Mouse (Mus musculus): ENCODE data around the gene Haghl. TPM values are rescaled to one million over a fixed set of nuclear protein-coding genes. Genes with fewer than 3 reads are reported as not detected.
"Not testable (repeated sequence)": the region's sequence is repeated elsewhere in the genome, so short reads cannot be mapped to it uniquely, and the experiment has no call there.

Haghl gene
- total RNA-seq, 2 experiments from 2014 or later: 19.4 to 24.1 TPM

- peak; percentile 30 for ATAC-seq (replicated peaks; ENCODE audit: poor library complexity, severe bottlenecking)
Measured at GRCm38 (mm10) chr17:25818851-25819780, 33.6 kb upstream of the Haghl start.

GRCm38 (mm10) chr17:25817662-25818061 lies 32.2 kb upstream of the Haghl start:
- no peak for ATAC-seq (replicated peaks; ENCODE audit: poor library complexity, severe bottlenecking)

DNA sequence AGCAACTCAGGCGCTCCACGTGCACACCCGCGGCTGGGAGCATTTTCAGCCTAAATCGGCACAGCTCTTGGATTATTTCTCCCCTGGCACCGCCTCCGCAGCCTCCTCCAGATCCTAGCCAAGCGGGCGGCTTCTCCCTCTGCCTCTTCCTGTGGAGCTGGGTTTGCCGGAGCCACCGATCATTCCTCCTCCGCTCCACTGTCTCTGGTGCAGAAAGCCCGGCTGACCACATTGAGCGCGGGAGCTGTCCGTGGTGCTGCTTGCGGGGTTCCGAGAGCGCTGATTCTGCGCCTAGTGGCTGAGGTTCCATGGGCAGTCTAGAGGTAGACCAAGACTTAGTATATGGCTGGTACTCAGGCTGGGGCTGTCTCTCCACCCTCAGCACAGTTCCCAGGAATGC lies 28.0 kb upstream of the Haghl start:
- peak; percentile 90 for ATAC-seq (replicated peaks; ENCODE audit: poor library complexity, severe bottlenecking)

- no peak for ATAC-seq (replicated peaks; ENCODE audit: poor library complexity, severe bottlenecking)
Measured at GRCm38 (mm10) chr17:25810890-25811289, 25.4 kb upstream of the Haghl start.

DNA sequence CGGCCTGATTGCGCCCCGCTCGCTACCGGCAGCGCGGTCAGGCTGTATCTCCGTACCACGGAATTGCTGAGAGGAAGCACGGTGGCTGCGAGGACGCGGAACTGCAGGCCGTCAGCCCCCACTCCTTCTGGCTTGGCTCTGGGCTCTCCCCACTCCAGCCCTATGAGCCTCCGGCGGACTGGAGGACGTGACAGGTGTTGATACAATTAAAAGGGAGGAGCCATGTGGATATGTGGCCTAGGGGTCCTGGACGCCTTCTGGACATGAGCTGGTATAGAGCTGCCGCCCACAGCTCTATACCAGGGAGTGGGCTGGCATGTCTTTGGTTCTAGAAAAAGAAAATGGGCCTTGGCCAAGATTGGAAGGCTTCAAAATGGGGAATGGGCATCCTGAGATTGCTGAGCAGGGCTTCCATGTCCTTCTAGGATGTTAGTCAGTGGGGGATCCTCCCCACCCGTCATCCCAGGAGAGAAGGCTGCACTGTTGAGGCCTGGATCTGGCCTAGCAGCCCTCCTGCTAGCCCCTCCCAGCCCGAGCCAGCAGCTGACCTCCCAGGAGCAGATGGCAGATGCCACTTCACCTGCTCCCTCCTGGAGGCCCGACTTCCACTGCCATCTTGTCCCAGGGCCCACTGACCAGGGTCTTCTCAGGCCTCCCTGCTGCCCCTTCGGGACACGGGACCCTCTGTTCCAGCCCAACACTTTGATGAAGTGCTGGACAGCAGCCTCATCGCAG lies 24.3 kb upstream of the Haghl start:
- 0 out of 2 replicates have a peak, but pooled peaks have one; percentile 13 for ATAC-seq (replicated peaks; ENCODE audit: poor library complexity, severe bottlenecking)

DNA sequence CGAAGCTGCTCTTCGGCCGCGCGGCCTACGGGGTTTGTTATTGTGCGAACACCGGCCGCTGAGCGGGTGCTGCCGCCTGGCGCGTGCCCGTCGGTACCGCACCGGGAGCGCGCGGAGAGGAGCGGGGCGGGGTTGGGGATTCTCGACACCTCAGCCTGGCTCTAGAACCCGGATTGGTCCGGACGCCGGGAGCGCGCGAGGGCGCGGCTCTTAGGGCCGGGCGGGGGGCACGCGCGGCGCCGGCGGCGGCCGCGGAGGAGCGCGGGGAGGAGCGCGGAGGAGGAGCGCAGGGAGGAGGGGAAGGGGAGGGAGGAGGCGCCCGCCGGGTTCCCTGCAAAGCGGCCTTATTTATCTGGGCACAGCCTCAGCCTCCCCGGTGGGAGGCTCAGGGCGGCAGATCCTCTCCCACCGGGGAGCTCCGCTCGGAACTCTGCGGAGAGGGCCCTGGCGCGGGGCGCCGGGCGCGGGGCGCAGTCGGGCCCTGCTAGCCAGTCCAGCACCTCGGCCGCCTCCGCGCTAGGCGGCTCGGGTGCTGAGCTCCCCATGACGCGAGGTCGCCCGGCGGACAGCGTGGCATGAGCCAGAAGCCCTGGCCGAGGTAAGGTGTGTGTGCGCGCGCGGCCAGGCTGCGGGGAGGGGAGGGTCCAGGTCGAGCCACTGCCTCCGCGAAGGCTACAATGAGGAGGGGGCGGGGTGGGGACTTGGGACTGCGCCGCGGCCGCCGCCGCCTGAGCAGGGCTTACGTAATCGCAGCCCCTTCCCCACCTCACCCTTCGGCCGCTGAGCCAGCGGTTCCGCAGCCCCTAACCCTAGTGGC lies 23.5 kb upstream of the Haghl start, which contains the start of gene Fbxl16:
Gene Fbxl16 (plus strand): TSS at position 297 of the 817 bp plus-strand sequence.
- peak; percentile 16; the same call in 1 of the 2 replicates for ATAC-seq (replicated peaks; ENCODE audit: poor library complexity, severe bottlenecking)

DNA sequence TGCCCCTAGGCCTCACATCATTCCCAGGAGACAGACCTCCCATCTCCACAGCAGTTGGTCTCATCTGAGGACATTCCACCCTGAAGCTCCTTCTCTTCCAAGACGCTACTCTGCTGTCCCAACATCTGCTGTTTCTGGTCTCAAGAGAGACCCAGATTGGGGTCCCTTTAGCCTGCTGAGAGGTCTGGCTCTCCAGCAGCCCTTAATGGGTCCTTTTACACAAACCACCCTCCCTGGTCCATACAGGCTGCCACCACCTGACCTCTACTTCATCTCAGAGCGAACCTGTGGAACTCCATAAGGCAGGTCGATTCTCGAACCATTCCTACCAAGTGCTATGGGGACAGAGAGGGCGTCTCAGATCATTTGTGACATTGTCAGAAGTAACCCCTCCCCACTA lies 22.6 kb upstream of the Haghl start:
- ATAC-seq (replicated peaks; ENCODE audit: poor library complexity, severe bottlenecking): no peak

DNA sequence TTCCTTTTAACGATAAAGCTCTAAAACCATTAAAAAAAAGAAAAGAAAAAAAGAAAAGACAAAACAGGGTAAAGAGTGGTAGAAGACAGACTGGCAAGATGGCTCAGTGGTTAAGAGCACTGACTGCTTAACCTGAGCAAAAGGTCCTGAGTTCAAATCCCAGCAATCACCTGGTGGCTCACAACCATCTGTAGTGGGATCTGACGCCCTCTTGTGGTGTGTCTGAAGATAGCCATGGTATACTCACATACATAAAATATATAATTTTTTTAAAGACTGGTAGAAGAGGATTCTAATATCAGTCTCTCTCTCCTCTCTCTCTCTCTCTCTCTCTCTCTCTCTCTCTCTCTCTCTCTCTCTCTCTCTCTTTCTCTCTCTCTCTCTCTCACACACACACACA lies 22.0 kb upstream of the Haghl start:
- ATAC-seq (replicated peaks; ENCODE audit: poor library complexity, severe bottlenecking): not testable (repeated sequence)

GRCm38 (mm10) chr17:25806507-25806906 lies 21.0 kb upstream of the Haghl start:
- ATAC-seq (replicated peaks; ENCODE audit: poor library complexity, severe bottlenecking): no peak

DNA sequence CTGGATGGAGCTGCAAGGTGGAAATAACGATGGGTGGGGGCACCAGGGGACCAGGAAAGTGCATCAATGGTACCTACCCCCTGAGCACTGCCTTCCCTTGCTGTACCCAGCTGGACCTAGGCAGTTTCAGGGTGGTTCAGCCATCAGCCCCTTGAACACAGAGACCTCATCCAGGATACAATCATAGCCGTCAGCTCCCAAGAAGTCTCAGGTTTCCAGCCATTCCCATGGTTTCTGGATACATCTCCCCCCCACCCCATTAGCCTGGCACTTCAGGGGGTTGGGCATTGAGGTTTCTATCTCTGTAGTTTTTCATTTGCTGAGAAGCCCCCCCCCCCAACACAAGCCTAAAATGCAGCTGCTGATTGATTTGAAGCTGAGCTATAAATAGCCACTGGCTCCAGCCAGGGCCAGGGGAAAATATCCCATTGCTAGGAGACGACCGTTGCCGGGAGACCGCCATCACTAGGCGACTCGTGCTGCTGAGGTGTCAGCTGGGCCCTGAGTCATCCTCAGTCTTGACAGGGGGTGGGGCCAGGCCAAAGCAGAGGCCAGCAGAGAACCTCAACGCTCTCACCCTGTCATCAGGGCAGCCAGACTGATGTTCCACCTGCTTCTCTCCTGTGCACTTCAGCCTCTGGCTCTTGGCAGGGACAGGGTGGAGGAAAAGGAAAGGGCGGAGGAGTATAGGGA lies 17.5 kb upstream of the Haghl start:
- ATAC-seq (replicated peaks; ENCODE audit: poor library complexity, severe bottlenecking): peak; percentile 31; the same call in 1 of the 2 replicates

DNA sequence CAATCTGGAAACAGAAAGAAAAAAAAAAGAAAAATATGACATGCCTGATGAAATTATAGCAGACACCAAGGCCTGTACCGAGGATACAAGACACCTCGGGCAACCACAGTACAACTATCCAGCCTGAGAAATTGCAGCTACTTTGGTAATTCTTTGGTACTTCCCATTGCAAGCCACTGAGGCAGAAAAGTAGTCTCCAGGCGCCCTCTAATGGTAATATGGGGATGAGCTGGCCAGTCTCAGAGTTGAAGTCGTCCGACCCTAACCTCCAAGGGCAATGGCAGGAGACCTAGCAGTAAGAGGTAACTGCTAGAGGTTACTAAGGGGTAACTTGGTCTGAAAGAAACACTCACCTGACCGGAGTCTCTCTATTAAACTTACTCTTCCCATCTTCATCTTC lies 15.6 kb upstream of the Haghl start:
- ATAC-seq (replicated peaks; ENCODE audit: poor library complexity, severe bottlenecking): peak; percentile 62

DNA sequence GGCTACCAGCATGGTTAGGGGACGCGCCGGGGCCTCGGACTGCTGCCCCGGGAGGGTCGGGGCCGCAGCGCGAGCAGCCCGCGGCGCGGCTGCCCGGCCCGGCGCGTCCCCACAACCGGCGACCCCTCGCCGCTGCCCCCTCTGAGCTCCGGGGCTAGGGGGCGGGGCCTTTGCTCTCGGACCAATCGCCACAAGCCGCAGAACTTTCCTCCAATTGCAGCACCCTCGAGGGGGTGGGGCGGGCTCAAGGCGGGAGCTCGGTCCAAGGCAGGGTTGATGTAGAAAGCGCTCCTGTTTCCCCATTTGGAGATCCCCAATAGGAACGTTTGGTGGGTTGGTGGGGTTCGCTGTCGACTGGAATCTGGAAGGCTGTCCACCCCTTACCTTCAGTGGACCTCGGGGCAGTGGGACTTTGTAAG lies 11.5 kb upstream of the Haghl start, which contains the start of gene Metrn:
Gene Metrn (minus strand): TSS at position 186 of the 419 bp plus-strand sequence.
- ATAC-seq (replicated peaks; ENCODE audit: poor library complexity, severe bottlenecking): peak; percentile 83

DNA sequence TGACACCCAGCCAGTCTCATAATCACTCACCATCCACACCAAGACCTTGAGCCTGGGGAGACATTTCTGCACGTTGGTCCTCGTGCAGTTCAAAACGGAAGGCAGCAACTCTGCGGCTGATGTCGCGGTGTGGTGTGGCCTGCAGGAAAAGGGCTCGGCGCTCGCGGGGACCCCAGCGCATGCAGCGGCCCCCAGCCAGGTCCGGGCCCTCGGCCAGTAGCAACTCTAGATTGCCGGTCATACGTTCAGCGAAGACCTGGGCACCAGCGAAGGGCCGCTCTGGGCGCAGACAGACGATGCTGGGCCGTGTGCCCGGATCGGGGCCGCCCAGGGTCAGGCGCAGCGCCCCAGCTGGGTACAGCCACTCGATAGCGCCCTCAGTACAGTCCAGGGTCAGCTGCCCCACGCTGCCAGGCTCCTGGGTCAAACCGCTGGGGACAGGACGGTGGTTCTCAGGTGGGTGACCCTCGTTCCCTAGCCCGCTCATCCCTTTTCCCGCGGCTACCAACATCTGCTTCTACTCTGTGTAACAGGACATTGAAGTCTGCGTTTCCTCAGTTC lies 10.8 kb upstream of the Haghl start:
- ATAC-seq (replicated peaks; ENCODE audit: poor library complexity, severe bottlenecking): no peak

DNA sequence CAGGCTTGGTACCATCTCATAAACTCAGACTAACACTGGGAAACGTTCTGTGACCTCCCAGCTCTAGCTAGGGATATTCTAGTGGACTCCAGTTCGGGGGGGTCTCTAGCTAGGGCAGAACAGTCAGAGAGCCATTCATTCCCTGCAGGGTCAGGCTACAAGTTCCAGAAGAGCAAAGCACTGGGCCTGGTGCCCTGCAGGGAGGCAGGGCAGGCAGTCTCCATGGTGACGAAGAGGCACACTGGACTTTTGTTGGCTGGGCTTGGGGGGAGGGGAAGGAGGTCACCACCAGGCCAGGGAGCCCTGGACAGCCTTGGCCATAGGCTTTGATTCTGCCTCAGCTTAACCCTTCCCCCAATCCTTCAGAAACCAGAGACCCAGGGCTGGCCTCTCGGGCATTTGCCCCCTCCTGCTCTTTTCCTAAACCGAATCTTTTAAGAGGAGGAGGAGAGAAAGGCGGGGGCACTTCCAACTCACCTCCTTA lies 10.2 kb upstream of the Haghl start, which contains the start of gene AC134908.4:
Gene AC134908.4 (minus strand): TSS at position 51 of the 484 bp plus-strand sequence.
- ATAC-seq (replicated peaks; ENCODE audit: poor library complexity, severe bottlenecking): no peak

DNA sequence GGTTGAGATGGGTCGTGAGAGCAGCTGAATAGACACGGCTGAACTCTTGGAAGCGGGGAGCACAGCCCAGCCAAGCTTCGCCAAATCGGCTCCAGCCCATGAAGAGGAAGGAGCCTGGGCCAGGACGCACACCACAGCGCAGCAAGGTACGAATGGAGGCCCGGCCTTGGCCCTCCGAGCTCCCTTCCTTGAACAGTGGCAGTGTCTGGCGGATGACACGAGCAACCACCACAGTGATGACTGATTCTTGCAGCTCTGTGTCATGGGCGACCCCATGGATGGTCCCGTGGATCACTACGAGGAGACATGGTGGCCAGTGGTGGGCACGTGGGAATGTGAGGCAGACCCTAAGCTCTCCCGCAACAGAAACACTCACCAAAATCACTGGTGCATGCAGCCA lies 9.5 kb upstream of the Haghl start:
- no peak for ATAC-seq (replicated peaks; ENCODE audit: poor library complexity, severe bottlenecking)

GRCm38 (mm10) chr17:25794197-25794596 lies 8.7 kb upstream of the Haghl start:
- no peak for ATAC-seq (replicated peaks; ENCODE audit: poor library complexity, severe bottlenecking)

GRCm38 (mm10) chr17:25792615-25793014 lies 7.1 kb upstream of the Haghl start, which contains the start of gene Fam173a:
Gene Fam173a (minus strand): TSS chr17:25792901.
- peak; percentile 44 for ATAC-seq (replicated peaks; ENCODE audit: poor library complexity, severe bottlenecking)

DNA sequence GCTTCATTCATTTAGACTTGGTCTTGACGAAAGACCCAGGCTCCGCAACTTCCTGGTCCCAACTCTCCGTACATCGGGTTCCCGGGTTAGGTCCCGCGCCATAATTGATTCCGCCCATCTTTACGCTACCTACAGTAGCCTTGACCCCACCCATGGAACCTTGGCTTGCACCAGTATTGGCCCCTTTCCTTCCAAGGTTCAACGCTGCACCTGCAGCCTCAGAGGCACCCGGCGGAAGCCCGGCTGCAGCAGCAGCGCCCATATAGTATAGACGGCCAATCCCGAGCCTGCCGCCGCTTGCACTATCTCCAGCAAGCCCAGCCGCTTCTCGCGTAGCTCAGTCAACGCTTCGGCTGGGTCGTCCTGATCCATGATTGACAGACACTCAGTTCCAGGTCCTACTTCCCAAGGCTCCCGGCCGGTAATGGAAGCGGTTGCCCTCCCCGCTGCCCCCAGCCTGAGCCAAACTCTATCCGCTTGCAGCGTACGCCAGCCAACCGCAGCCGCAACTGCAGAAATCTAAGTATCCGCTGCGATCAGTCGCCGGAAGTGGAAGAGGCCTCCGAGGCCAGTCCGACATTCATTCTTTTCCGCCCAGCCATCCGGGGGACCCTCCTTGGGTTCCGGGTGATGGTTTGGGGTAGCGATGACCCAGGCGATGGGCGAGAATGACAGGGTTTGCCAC lies 6.5 kb upstream of the Haghl start:
- ATAC-seq (replicated peaks; ENCODE audit: poor library complexity, severe bottlenecking): peak; percentile 63
